Mouse (Mus musculus): ENCODE measurements around the gene B3gnt6.

DNA sequence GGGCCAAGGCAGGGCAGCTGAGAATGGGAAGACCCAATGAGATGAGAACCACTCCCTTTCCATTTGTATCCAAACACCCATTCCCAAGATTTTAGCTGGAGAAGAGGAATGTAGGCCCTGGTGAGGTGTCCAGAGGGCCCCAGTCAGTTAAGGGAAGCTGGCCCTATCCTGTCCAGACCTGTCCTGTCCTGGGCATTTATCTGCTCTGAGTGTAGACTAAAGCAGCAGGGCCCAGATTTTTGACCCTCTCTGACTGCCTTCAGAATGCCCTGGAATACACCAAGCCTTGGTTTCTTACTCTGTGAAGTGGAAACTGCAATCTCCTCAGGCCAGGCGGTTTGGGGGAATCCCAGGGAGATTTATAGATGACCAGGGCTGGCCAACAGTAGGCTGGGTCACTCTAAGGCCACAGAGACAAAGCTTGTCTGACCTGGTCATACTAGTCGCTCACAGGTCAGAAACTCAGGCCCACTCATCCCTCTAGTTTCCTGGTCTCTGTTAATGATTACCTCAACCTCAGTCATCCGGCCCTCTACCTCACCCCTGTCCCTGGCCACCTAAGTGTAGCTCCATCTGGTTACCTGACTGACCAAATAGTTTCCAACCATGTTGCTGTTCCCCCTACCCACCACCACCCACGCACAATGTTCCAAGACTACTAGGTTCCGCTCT is 20.6 kb downstream of the B3gnt6 start:
- no peak for TF ChIP-seq CTCF (IDR thresholded peaks at IDR 0.05; ENCODE audit: extremely low read depth, insufficient read length, insufficient replicate concordance, low read depth, low read length)
- TF ChIP-seq POLR2A (IDR thresholded peaks at IDR 0.05; ENCODE audit: low read depth, low read length) = no peak
